Mouse (Mus musculus) spleen, adult 2 months (tissue): Measurements from ENCODE around the gene Als2. TPM values are rescaled to one million over a fixed set of nuclear protein-coding genes. Genes with fewer than 3 reads are reported as not detected.

Experiments
- DNase-seq, 2 experiments: peaks; one replicate each; pipeline versions ENCODE4 v3.0.0 to v3.0.0-alpha.2; 2012 to 2021; ENCODE audit warnings: low spot score in 2 of 2, low read depth in 1 of 2
- H3K27ac ChIP-seq: fragments of 200-500 bp; 2 replicates; pipeline ENCODE4 v1.5.1; 2012; ENCODE audit warnings: low read length, inconsistent platforms; ENCODE audit not compliant: insufficient read depth
- H3K27me3 ChIP-seq: fragments of 200-500 bp; 2 replicates; pipeline ENCODE4 v1.6.1; 2012; ENCODE audit warnings: mild to moderate bottlenecking, moderate library complexity, low read length, inconsistent platforms; ENCODE audit not compliant: control insufficient read depth, insufficient read depth
- H3K36me3 ChIP-seq: fragments of 200-500 bp; 2 replicates; pipeline ENCODE4 v1.6.1; 2012; ENCODE audit warnings: mild to moderate bottlenecking, low read length, inconsistent platforms; ENCODE audit not compliant: control insufficient read depth, insufficient read depth
- H3K4me1 ChIP-seq: fragments of 200-500 bp; 2 replicates; pipeline ENCODE4 v1.6.1; 2011; ENCODE audit warnings: inconsistent platforms; ENCODE audit not compliant: control insufficient read depth, insufficient read depth, insufficient read length
- H3K4me3 ChIP-seq: fragments of 200-500 bp; 2 replicates; pipeline ENCODE4 v1.5.1; 2011; ENCODE audit warnings: mild to moderate bottlenecking, inconsistent platforms; ENCODE audit not compliant: insufficient read depth, insufficient read length; ENCODE audit errors: extremely low read depth
- CTCF ChIP-seq: fragments of 200-500 bp; IDR thresholded peaks from 2 replicates; pipeline ENCODE4 v1.5.1; 2011; ENCODE audit warnings: mild to moderate bottlenecking, inconsistent platforms; ENCODE audit not compliant: insufficient read depth, insufficient read length, insufficient replicate concordance; ENCODE audit errors: extremely low read depth
- POLR2A ChIP-seq: fragments of 200-500 bp; IDR thresholded peaks from 2 replicates; pipeline ENCODE4 v1.6.1; 2011; ENCODE audit warnings: low read depth, low read length, inconsistent platforms
- WGBS: fragments of 180-500 bp; shearing (Covaris S2); methylation state at CpG from one replicate; pipeline ENCODE4 v1.1.7; 2018; 5-methylcytosine and 5-hydroxymethylcytosine counted together
- polyA plus RNA-seq: library from polyadenylated mRNA; depleted of rRNA; stranded (reverse); fragments of >200 nt; gene quantifications from 2 replicates; pipeline ENCODE4 v1.2.3, GENCODE M21; 2012

Gene Als2
- polyA plus RNA-seq, 1 experiment: 3.0 TPM

GRCm38 (mm10) chr1:59158498-59158897 is 78.5 kb downstream of the Als2 start:
- Histone ChIP-seq H3K36me3 (peaks cover 2% of the 10 kb centered on the region; the same call in 1 of the 2 replicates), H3K27me3 (no peaks in the 10 kb centered on the region), H3K4me1 (no peaks in the 10 kb centered on the region), H3K27ac (no peak overlapping the region), H3K4me3 (no peak overlapping the region)
- 94% methylated on average over 7 of the region's 7 CpGs for WGBS
- no peak for DNase-seq
- no peak for TF ChIP-seq CTCF
- TF ChIP-seq POLR2A: no peak

- no peak overlapping the region for H3K4me3 ChIP-seq
- no peaks in the 10 kb centered on the region for H3K27me3 ChIP-seq
- no peak for TF ChIP-seq POLR2A
- no peak for TF ChIP-seq CTCF
- WGBS: 92% methylated on average over 4 of the region's 4 CpGs
- DNase-seq: no peak
- peaks cover under 1% of the 10 kb centered on the region; the same call in 1 of the 2 replicates for H3K36me3 ChIP-seq
- no peaks in the 10 kb centered on the region for H3K4me1 ChIP-seq
- no peak overlapping the region for H3K27ac ChIP-seq
These were observed 79.2 kb downstream of the Als2 start for GRCm38 (mm10) chr1:59157846-59158245.

- no peak for DNase-seq
These were observed 84.7 kb downstream of the Als2 start for GRCm38 (mm10) chr1:59152346-59152745.

GRCm38 (mm10) chr1:59150542-59150941 is 86.5 kb downstream of the Als2 start:
- WGBS: 55% methylated on average over 5 of the region's 5 CpGs
- Histone ChIP-seq H3K4me1 (no peaks in the 10 kb centered on the region), H3K4me3 (no peak overlapping the region)

More at GRCm38 (mm10) chr1:59152346-59152745, 84.7 kb downstream of the Als2 start:
- Histone ChIP-seq H3K36me3 (no peaks in the 10 kb centered on the region), H3K4me1 (no peaks in the 10 kb centered on the region), H3K4me3 (no peak overlapping the region), H3K27ac (no peak overlapping the region), H3K27me3 (no peaks in the 10 kb centered on the region)
- no peak for TF ChIP-seq POLR2A
- no peak for TF ChIP-seq CTCF
- WGBS: 82% methylated on average over 4 of the region's 4 CpGs

GRCm38 (mm10) chr1:59144543-59144942 is 92.5 kb downstream of the Als2 start:
- Histone ChIP-seq H3K27me3 (no peaks in the 10 kb centered on the region), H3K27ac (no peak overlapping the region), H3K4me3 (no peak overlapping the region), H3K4me1 (no peaks in the 10 kb centered on the region), H3K36me3 (no peaks in the 10 kb centered on the region)
- 87% methylated on average over 10 of the region's 10 CpGs for WGBS
- peak in 1 of 2 experiments; percentile 18 for DNase-seq
- TF ChIP-seq POLR2A (no peak), CTCF (peak; percentile 14; the same call in 1 of the 2 replicates)

More at GRCm38 (mm10) chr1:59150542-59150941, 86.5 kb downstream of the Als2 start:
- H3K27me3 ChIP-seq: no peaks in the 10 kb centered on the region
- no peak overlapping the region for H3K27ac ChIP-seq
- no peaks in the 10 kb centered on the region for H3K36me3 ChIP-seq
- DNase-seq: no peak
- TF ChIP-seq POLR2A (no peak), CTCF (no peak)

GRCm38 (mm10) chr1:59142809-59143208 is 94.2 kb downstream of the Als2 start:
- DNase-seq: peak; percentile 41 to 68
- peak; percentile 28; the same call in 1 of the 2 replicates for TF ChIP-seq CTCF
- no peak for TF ChIP-seq POLR2A

GRCm38 (mm10) chr1:59134419-59134818 is 102.6 kb downstream of the Als2 start:
- Histone ChIP-seq H3K27me3 (no peaks in the 10 kb centered on the region), H3K4me3 (no peak overlapping the region), H3K27ac (no peak overlapping the region), H3K4me1 (no peaks in the 10 kb centered on the region), H3K36me3 (no peaks in the 10 kb centered on the region)
- WGBS: 77% methylated on average over 5 of the region's 5 CpGs
- DNase-seq: no peak
- TF ChIP-seq POLR2A (no peak), CTCF (no peak)

More at GRCm38 (mm10) chr1:59142809-59143208, 94.2 kb downstream of the Als2 start:
- no peaks in the 10 kb centered on the region for H3K4me1 ChIP-seq
- H3K36me3 ChIP-seq: no peaks in the 10 kb centered on the region
- H3K27ac ChIP-seq: no peak overlapping the region
- H3K27me3 ChIP-seq: no peaks in the 10 kb centered on the region
- H3K4me3 ChIP-seq: no peak overlapping the region
